Mouse (Mus musculus): ENCODE measurements around the gene Psma5. TPM values are rescaled to one million over a fixed set of nuclear protein-coding genes. Genes with fewer than 3 reads are reported as not detected.
A peak's percentile ranks its signal among the peaks of the same experiment; 100 is the strongest.

The Psma5 gene
- polyA plus RNA-seq, 1 experiment from 2014 or later, result 260 TPM

DNA sequence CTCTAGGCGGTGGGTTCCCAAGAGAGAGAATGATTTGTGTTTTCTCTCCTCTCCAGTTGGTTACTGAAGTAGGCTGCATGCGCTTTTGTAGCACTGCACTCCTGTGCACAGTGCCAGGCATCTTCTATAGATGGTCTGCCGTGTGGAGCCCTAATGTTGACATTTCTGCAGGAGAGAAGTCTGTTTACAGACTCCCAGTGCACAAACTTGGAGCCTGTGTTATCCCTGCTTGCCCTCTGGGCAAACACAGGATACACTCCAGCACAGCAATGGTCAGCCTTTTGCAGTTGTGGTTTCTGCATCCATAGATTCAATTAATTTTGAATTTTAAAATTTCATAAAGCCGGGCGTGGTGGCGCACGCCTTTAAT, 40.3 kb downstream of the Psma5 start:
- H3K9me3 ChIP-seq, result no peaks in the 10 kb centered on the region
- no peak for ATAC-seq (replicated peaks)
- no peaks in the 10 kb centered on the region for H3K36me3 ChIP-seq
- WGBS, result 73% methylated on average over 7 of the region's 7 CpGs
- peaks cover 59% of the 10 kb centered on the region for H3K4me1 ChIP-seq
- peak overlapping the region; percentile 67 for H3K27ac ChIP-seq (replicated peaks)
- no peak overlapping the region for H3K4me3 ChIP-seq
- 0 out of 2 replicates have a peak overlapping the region, but pooled peaks have one; percentile 0 for H3K9ac ChIP-seq (replicated peaks)
- H3K4me2 ChIP-seq (replicated peaks), result no peak overlapping the region
- H3K27me3 ChIP-seq, result no peaks in the 10 kb centered on the region

- Histone ChIP-seq H3K9ac (replicated peaks) (no peak overlapping the region), H3K27me3 (no peaks in the 10 kb centered on the region), H3K4me1 (peaks cover 58% of the 10 kb centered on the region), H3K27ac (replicated peaks) (peak overlapping the region; percentile 24; the same call in 1 of the 2 replicates), H3K4me2 (replicated peaks) (no peak overlapping the region), H3K4me3 (no peak overlapping the region), H3K9me3 (no peaks in the 10 kb centered on the region), H3K36me3 (no peaks in the 10 kb centered on the region)
- 59% methylated on average over 7 of the region's 7 CpGs for WGBS
- no peak for ATAC-seq (replicated peaks)
These were observed 41.2 kb downstream of the Psma5 start for GRCm38 (mm10) chr3:108297603-108298553.

GRCm38 (mm10) chr3:108300455-108301030, 43.8 kb downstream of the Psma5 start:
- no peak overlapping the region for H3K4me3 ChIP-seq
- H3K36me3 ChIP-seq, result no peaks in the 10 kb centered on the region
- WGBS, result 67% methylated on average over 6 of the region's 6 CpGs
- ATAC-seq (replicated peaks), result no peak
- peaks cover 37% of the 10 kb centered on the region for H3K4me1 ChIP-seq
- H3K9me3 ChIP-seq, result no peaks in the 10 kb centered on the region
- H3K27ac ChIP-seq (replicated peaks), result no peak overlapping the region; the same call in 1 of the 2 replicates
- no peak overlapping the region for H3K9ac ChIP-seq (replicated peaks)
- no peak overlapping the region for H3K4me2 ChIP-seq (replicated peaks)
- H3K27me3 ChIP-seq, result no peaks in the 10 kb centered on the region

GRCm38 (mm10) chr3:108303683-108304082, 47.0 kb downstream of the Psma5 start:
- Histone ChIP-seq H3K36me3 (no peaks in the 10 kb centered on the region), H3K4me2 (replicated peaks) (no peak overlapping the region), H3K9ac (replicated peaks) (no peak overlapping the region), H3K27me3 (no peaks in the 10 kb centered on the region), H3K4me3 (no peak overlapping the region), H3K4me1 (peaks cover 28% of the 10 kb centered on the region), H3K9me3 (no peaks in the 10 kb centered on the region), H3K27ac (replicated peaks) (no peak overlapping the region)
- WGBS, result 91% methylated on average over 8 of the region's 8 CpGs
- ATAC-seq (replicated peaks), result no peak

- no peaks in the 10 kb centered on the region for H3K27me3 ChIP-seq
- peaks cover 28% of the 10 kb centered on the region for H3K4me1 ChIP-seq
- no peak overlapping the region for H3K27ac ChIP-seq (replicated peaks)
- no peak overlapping the region for H3K4me3 ChIP-seq
- 87% methylated on average over 4 of the region's 4 CpGs for WGBS
- no peak overlapping the region for H3K9ac ChIP-seq (replicated peaks)
- H3K9me3 ChIP-seq, result no peaks in the 10 kb centered on the region
- H3K4me2 ChIP-seq (replicated peaks), result no peak overlapping the region
- 0 out of 2 replicates have a peak, but pooled peaks have one; percentile 33 for ATAC-seq (replicated peaks)
- H3K36me3 ChIP-seq, result no peaks in the 10 kb centered on the region; the same call in 1 of the 2 replicates
These were observed 48.0 kb downstream of the Psma5 start for GRCm38 (mm10) chr3:108304747-108305146.

DNA sequence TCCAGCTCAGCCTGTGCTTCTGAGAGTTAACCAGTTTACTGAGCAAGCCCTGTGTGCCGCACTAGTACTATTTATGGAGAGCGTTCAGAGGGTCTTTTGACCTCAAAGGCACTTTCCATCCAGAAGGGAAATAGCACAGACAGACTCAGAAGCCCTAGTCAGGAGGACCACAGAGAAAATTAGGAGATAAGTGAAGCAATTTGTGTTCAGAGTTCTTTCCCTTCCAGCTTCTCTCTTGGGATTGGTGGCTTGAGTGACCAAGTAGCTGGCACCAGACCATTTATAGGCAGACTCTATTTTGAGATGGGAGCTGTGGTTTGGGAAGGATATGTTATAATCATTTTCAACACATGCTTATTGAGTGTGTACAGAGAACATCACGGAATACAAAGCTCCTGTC, 49.7 kb downstream of the Psma5 start:
- no peaks in the 10 kb centered on the region for H3K27me3 ChIP-seq
- no peak for ATAC-seq (replicated peaks)
- 75% methylated on average over 3 of the region's 3 CpGs for WGBS
- H3K4me3 ChIP-seq, result no peak overlapping the region
- H3K9me3 ChIP-seq, result no peaks in the 10 kb centered on the region
- H3K4me1 ChIP-seq, result peaks cover 22% of the 10 kb centered on the region
- H3K4me2 ChIP-seq (replicated peaks), result no peak overlapping the region
- H3K9ac ChIP-seq (replicated peaks), result no peak overlapping the region
- H3K36me3 ChIP-seq, result peaks cover 7% of the 10 kb centered on the region
- H3K27ac ChIP-seq (replicated peaks), result peak overlapping the region; percentile 24; the same call in 1 of the 2 replicates

DNA sequence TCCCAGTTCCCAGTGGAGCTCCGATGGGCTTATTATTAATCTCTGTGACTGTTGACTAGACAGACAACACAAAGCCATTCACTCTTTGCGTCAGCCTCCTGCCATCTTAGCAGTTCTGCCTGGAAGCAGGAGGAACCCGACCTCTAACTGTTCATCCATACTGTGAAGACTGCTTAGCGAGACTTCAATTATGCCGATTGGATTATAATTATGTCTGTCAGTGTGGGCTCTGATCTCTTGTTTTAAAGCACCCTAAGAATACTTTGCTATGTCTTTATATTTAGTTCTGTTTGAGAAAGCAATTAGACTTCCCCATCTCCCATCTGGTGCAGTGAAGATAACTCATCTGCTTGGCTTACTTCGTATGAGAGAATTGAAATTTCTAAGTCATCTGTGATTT, 50.8 kb downstream of the Psma5 start:
- H3K27ac ChIP-seq (replicated peaks), result peak overlapping the region; percentile 71
- no peak overlapping the region for H3K9ac ChIP-seq (replicated peaks)
- H3K4me2 ChIP-seq (replicated peaks), result no peak overlapping the region
- H3K9me3 ChIP-seq, result no peaks in the 10 kb centered on the region
- no peak; the same call in 1 of the 2 replicates for ATAC-seq (replicated peaks)
- H3K4me3 ChIP-seq, result no peak overlapping the region
- peaks cover 10% of the 10 kb centered on the region for H3K36me3 ChIP-seq
- H3K4me1 ChIP-seq, result peaks cover 22% of the 10 kb centered on the region
- H3K27me3 ChIP-seq, result no peaks in the 10 kb centered on the region
- WGBS, result 44% methylated on average over 6 of the region's 6 CpGs

DNA sequence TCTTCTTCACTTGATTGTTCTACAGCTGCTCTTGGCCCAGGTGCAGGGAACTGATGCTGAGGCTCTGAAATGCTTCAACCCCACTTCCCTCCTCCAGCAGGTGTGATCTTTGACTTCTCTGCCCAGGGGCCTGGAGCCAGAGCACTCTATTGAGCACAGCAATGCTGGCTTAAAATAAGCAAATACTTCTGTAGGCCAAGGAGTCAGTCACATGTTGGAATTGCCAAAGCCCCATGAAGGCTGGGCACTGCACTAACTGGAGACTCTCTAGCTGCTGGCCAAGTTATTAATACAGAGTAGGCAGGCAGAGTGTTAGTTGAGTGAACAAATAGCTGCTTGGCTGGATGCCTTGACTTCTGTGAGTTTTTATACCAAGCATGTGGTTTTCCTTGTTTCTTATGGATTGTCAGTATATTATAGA, 54.2 kb downstream of the Psma5 start:
- no peaks in the 10 kb centered on the region for H3K9me3 ChIP-seq
- no peaks in the 10 kb centered on the region for H3K27me3 ChIP-seq
- H3K36me3 ChIP-seq, result peaks cover 10% of the 10 kb centered on the region
- H3K4me2 ChIP-seq (replicated peaks), result no peak overlapping the region
- no peak for ATAC-seq (replicated peaks)
- no peak overlapping the region for H3K27ac ChIP-seq (replicated peaks)
- no peak overlapping the region for H3K9ac ChIP-seq (replicated peaks)
- H3K4me1 ChIP-seq, result peaks cover 17% of the 10 kb centered on the region
- H3K4me3 ChIP-seq, result no peak overlapping the region

- H3K4me3 ChIP-seq, result no peak overlapping the region
- H3K9me3 ChIP-seq, result no peaks in the 10 kb centered on the region
- peaks cover 10% of the 10 kb centered on the region for H3K4me1 ChIP-seq
- 94% methylated on average over 4 of the region's 4 CpGs for WGBS
- peaks cover 10% of the 10 kb centered on the region for H3K36me3 ChIP-seq
- H3K27ac ChIP-seq (replicated peaks), result no peak overlapping the region
- no peak overlapping the region for H3K9ac ChIP-seq (replicated peaks)
- no peak overlapping the region for H3K4me2 ChIP-seq (replicated peaks)
- H3K27me3 ChIP-seq, result no peaks in the 10 kb centered on the region
- ATAC-seq (replicated peaks), result no peak
These were observed 55.0 kb downstream of the Psma5 start for GRCm38 (mm10) chr3:108311688-108312087.

- peaks cover 10% of the 10 kb centered on the region for H3K36me3 ChIP-seq
- peaks cover 7% of the 10 kb centered on the region for H3K4me1 ChIP-seq
- H3K4me3 ChIP-seq, result no peak overlapping the region
- no peak overlapping the region for H3K9ac ChIP-seq (replicated peaks)
- H3K9me3 ChIP-seq, result no peaks in the 10 kb centered on the region
- no peak for ATAC-seq (replicated peaks)
- no peak overlapping the region for H3K4me2 ChIP-seq (replicated peaks)
- H3K27me3 ChIP-seq, result no peaks in the 10 kb centered on the region
- no peak overlapping the region for H3K27ac ChIP-seq (replicated peaks)
These were observed 55.7 kb downstream of the Psma5 start for GRCm38 (mm10) chr3:108312414-108312813.

GRCm38 (mm10) chr3:108313138-108313537, 56.4 kb downstream of the Psma5 start:
- Histone ChIP-seq H3K9me3 (no peaks in the 10 kb centered on the region), H3K9ac (replicated peaks) (no peak overlapping the region), H3K4me2 (replicated peaks) (no peak overlapping the region), H3K4me1 (peaks cover under 1% of the 10 kb centered on the region; the same call in 1 of the 2 replicates), H3K27me3 (no peaks in the 10 kb centered on the region), H3K4me3 (no peak overlapping the region), H3K36me3 (peaks cover 10% of the 10 kb centered on the region), H3K27ac (replicated peaks) (no peak overlapping the region)
- ATAC-seq (replicated peaks), result no peak
- 89% methylated on average over 4 of the region's 4 CpGs for WGBS

DNA sequence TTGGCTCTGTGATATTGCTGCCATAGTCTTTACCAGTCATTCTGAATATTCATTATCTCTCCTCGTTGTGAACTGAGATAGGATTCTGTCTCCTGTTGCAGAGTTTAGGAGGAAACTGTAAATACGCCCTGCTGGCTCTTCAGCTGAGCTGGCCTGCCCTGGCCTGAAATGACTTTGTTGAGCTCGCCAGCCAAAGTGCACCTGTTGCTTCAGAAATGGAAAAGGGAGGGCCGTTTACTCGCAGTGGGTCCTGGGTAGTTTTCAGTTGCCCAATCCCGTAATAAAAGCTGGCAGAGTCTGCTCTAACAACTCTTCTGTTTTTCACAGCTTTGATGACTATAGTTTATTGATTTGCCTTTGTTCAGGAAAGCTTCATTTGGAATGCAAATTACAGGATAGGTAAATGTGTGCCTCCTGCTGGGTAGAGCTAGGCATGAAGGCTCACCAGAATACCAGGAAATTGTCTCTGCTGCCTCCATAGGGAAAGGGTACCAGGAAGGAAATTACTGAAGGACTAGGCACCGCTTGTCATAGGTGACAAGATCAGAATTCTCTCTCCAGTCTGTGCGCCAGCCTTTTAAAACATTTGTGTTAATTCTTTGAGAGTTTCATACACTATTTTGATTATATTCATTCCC, 57.4 kb downstream of the Psma5 start:
- 64% methylated on average over 8 of the region's 8 CpGs for WGBS
- H3K4me1 ChIP-seq, result peaks cover 6% of the 10 kb centered on the region
- no peak overlapping the region for H3K9ac ChIP-seq (replicated peaks)
- H3K4me2 ChIP-seq (replicated peaks), result no peak overlapping the region
- no peak overlapping the region for H3K27ac ChIP-seq (replicated peaks)
- H3K4me3 ChIP-seq, result no peak overlapping the region
- H3K27me3 ChIP-seq, result no peaks in the 10 kb centered on the region
- H3K36me3 ChIP-seq, result peaks cover 10% of the 10 kb centered on the region
- no peaks in the 10 kb centered on the region for H3K9me3 ChIP-seq
- no peak for ATAC-seq (replicated peaks)

All from forebrain, embryonic 15.5 days (tissue).